Mouse (Mus musculus) CH12.LX (cell line): ENCODE measurements around the gene Syne1. TPM values are rescaled to one million over a fixed set of nuclear protein-coding genes. Genes with fewer than 3 reads are reported as not detected.

Experiments used
- DNase-seq: peaks from one replicate; pipeline ENCODE4 v3.0.0-alpha.2; 2013; ENCODE audit errors: extremely low read depth
- H3K27ac ChIP-seq: 2 replicates; pipeline ENCODE4 v1.5.1; 2012; ENCODE audit warnings: low read depth, mild to moderate bottlenecking, control low read depth, moderate library complexity; ENCODE audit not compliant: insufficient read depth
- H3K27me3 ChIP-seq: replicated peaks from 2 replicates; pipeline ENCODE3; 2012; ENCODE audit warnings: inconsistent platforms
- H3K36me3 ChIP-seq, 2 experiments: replicated peaks in 1 of 2; 2 replicates each; pipeline versions ENCODE3 to v1.6.1; 2012; ENCODE audit warnings: inconsistent platforms in 1 of 2, low read length in 1 of 2, mild to moderate bottlenecking in 1 of 2, mixed read lengths in 1 of 2, moderate library complexity in 1 of 2; ENCODE audit not compliant: control insufficient read depth in 1 of 2, insufficient read depth in 1 of 2
- H3K4me1 ChIP-seq, 2 experiments: 2 replicates each; pipeline ENCODE4 v1.6.1; 2012; ENCODE audit warnings: inconsistent platforms in 1 of 2, moderate library complexity in 1 of 2; ENCODE audit not compliant: insufficient read depth in 2 of 2, control insufficient read depth in 1 of 2
- H3K4me2 ChIP-seq: 2 replicates; pipeline ENCODE4 v1.6.1; 2012; ENCODE audit warnings: low read depth, mild to moderate bottlenecking, control low read depth; ENCODE audit not compliant: poor library complexity, insufficient read depth, severe bottlenecking
- H3K4me3 ChIP-seq, 3 experiments: fragments of 150-350 bp in 1 of 3; sonication (generic) in 1 of 3; replicated peaks in 1 of 3; 2 replicates each; pipeline versions ENCODE3 to v1.5.1; 2011 to 2012; ENCODE audit warnings: low read depth in 2 of 3, low read length in 2 of 3, mild to moderate bottlenecking in 2 of 3, moderate library complexity in 2 of 3, control low read depth in 1 of 3, improper control_type of control experiment in 1 of 3, inconsistent platforms in 1 of 3, mixed read lengths in 1 of 3; ENCODE audit not compliant: poor library complexity in 1 of 3
- H3K79me2 ChIP-seq: replicated peaks from 2 replicates; pipeline ENCODE4 v1.6.1; 2012; ENCODE audit warnings: mild to moderate bottlenecking, moderate library complexity; ENCODE audit not compliant: control insufficient read depth, poor library complexity, insufficient read depth, severe bottlenecking; ENCODE audit errors: extremely low read depth
- H3K9ac ChIP-seq: 2 replicates; pipeline ENCODE4 v1.6.1; 2012; ENCODE audit warnings: low read depth, mild to moderate bottlenecking, control low read depth, moderate library complexity; ENCODE audit not compliant: insufficient read depth
- H3K9me3 ChIP-seq: replicated peaks from 2 replicates; pipeline ENCODE3; 2012; ENCODE audit warnings: low read length, inconsistent platforms, mixed read lengths
- BHLHE40 ChIP-seq: IDR thresholded peaks from 2 replicates; pipeline ENCODE4 v1.6.1; 2011; ENCODE audit warnings: mild to moderate bottlenecking, low read depth, low read length, improper control_type of control experiment
- CTCF ChIP-seq, 2 experiments: IDR thresholded peaks in 1 of 2; conservative IDR thresholded peaks in 1 of 2; 2 replicates each; pipeline ENCODE4 v1.5.1; 2011 to 2012; ENCODE audit warnings: low read depth in 2 of 2, low read length in 2 of 2, improper control_type of control experiment in 1 of 2, inconsistent platforms in 1 of 2, mild to moderate bottlenecking in 1 of 2, moderate library complexity in 1 of 2
- ELF1 ChIP-seq: IDR thresholded peaks from 2 replicates; pipeline ENCODE4 v1.6.1; 2014; ENCODE audit warnings: low read depth, mild to moderate bottlenecking, inconsistent platforms, low read length, improper control_type of control experiment
- EP300 ChIP-seq: IDR thresholded peaks from 2 replicates; pipeline ENCODE4 v1.6.1; 2011; ENCODE audit warnings: low read length, improper control_type of control experiment
- ETS1 ChIP-seq: conservative IDR thresholded peaks from 2 replicates; pipeline ENCODE4 v1.6.1; 2012; ENCODE audit warnings: low read depth, mild to moderate bottlenecking, inconsistent platforms, low read length, improper control_type of control experiment, moderate library complexity
- MXI1 ChIP-seq: IDR thresholded peaks from 2 replicates; pipeline ENCODE4 v1.6.1; 2011; ENCODE audit warnings: mild to moderate bottlenecking, low read depth, low read length, improper control_type of control experiment
- NRF1 ChIP-seq: IDR thresholded peaks from 2 replicates; pipeline ENCODE4 v1.6.1; 2014; ENCODE audit warnings: low read depth, mild to moderate bottlenecking, inconsistent platforms, low read length, improper control_type of control experiment, moderate library complexity
- PAX5 ChIP-seq: IDR thresholded peaks from 2 replicates; pipeline ENCODE4 v1.6.1; 2012; ENCODE audit warnings: low read length, inconsistent platforms, mixed read lengths
- RAD21 ChIP-seq: IDR thresholded peaks from 2 replicates; pipeline ENCODE4 v1.6.1; 2011; ENCODE audit warnings: low read depth, mild to moderate bottlenecking, low read length, improper control_type of control experiment, moderate library complexity
- RCOR1 ChIP-seq: conservative IDR thresholded peaks from 2 replicates; pipeline ENCODE4 v1.6.1; 2012; ENCODE audit warnings: low read depth, mild to moderate bottlenecking, inconsistent platforms, low read length, improper control_type of control experiment
- SIN3A ChIP-seq: IDR thresholded peaks from 2 replicates; pipeline ENCODE4 v1.6.1; 2012; ENCODE audit warnings: low read length, improper control_type of control experiment, inconsistent platforms
- SMC3 ChIP-seq: IDR thresholded peaks from 2 replicates; pipeline ENCODE4 v1.6.1; 2011; ENCODE audit warnings: low read depth, low read length, improper control_type of control experiment
- TBP ChIP-seq: conservative IDR thresholded peaks from 2 replicates; pipeline ENCODE4 v1.6.1; 2011; ENCODE audit warnings: low read depth, low read length, improper control_type of control experiment
- TCF12 ChIP-seq: IDR thresholded peaks from 2 replicates; pipeline ENCODE4 v1.6.1; 2014; ENCODE audit warnings: low read depth, mild to moderate bottlenecking, inconsistent platforms, low read length, improper control_type of control experiment
- ZC3H11A ChIP-seq: IDR thresholded peaks from 2 replicates; pipeline ENCODE4 v1.6.1; 2012; ENCODE audit warnings: low read depth, mild to moderate bottlenecking, inconsistent platforms, low read length, improper control_type of control experiment
- ZKSCAN1 ChIP-seq: IDR thresholded peaks from 2 replicates; pipeline ENCODE4 v1.6.1; 2012; ENCODE audit warnings: low read depth, inconsistent platforms, low read length, improper control_type of control experiment, borderline replicate concordance
- ZNF384 ChIP-seq: IDR thresholded peaks from 2 replicates; pipeline ENCODE4 v1.6.1; 2012; ENCODE audit warnings: low read depth, low read length, improper control_type of control experiment, inconsistent platforms
- dilution Hi-C: fragments of 300-500 bp; cut with MboI; formaldehyde crosslinking; loops from 2 replicates; pipeline ENCODE4 v1.14.3; 2020; ENCODE audit warnings: low sequenced_read_pairs; ENCODE audit not compliant: extremely low pct_unique_long_range_greater_than_20kb, extremely low pct_ligation_motif_present
- in situ Hi-C: fragments of 300-500 bp; cut with MboI; formaldehyde crosslinking; loops from 3 replicates; pipeline ENCODE4 v1.14.3; 2019; ENCODE audit warnings: low sequenced_read_pairs, low pct_ligation_motif_present, low pct_unique_long_range_greater_than_20kb, mixed read lengths
- polyA plus RNA-seq: library from polyadenylated mRNA; unstranded; fragments of >175 nt; gene quantifications from 2 replicates; pipeline ENCODE4 v1.2.1, GENCODE M21; 2012; ENCODE audit warnings: low read depth; ENCODE audit not compliant: insufficient read length
- total RNA-seq, 2 experiments: library from RNA; depleted of rRNA; stranded (reverse); fragments of 300-350 nt in 1 of 2; fragments of >200 nt in 1 of 2; gene quantifications; 2 replicates each; pipeline ENCODE4 v1.2.3; 2012 to 2014

The Syne1 gene
- total and polyA plus RNA-seq, 3 experiments: 3.1 to 7.6 (median 3.6) TPM

GRCm38 (mm10) chr10:5514134-5514533 is 37.1 kb downstream of the Syne1 start:
- Histone ChIP-seq H3K9ac (no peak overlapping the region), H3K36me3 (no peaks in the 10 kb centered on the region), H3K27ac (no peak overlapping the region), H3K9me3 (no peaks in the 10 kb centered on the region), H3K79me2 (no peaks in the 10 kb centered on the region), H3K4me2 (no peak overlapping the region), H3K4me3 (no peak overlapping the region), H3K27me3 (no peaks in the 10 kb centered on the region), H3K4me1 (peaks cover 0 to 5% of the 10 kb centered on the region in 2 experiments; a peak in 1 of 4 replicates)
- DNase-seq: no peak
- TF ChIP-seq ELF1 (no peak), PAX5 (no peak), ZKSCAN1 (no peak), BHLHE40 (no peak), ETS1 (no peak), TBP (no peak), SIN3A (no peak), EP300 (no peak), TCF12 (no peak), NRF1 (no peak), RCOR1 (no peak), SMC3 (no peak), RAD21 (no peak)
- dilution Hi-C loops (no loop called here), in situ Hi-C loops (no loop called here)

DNA sequence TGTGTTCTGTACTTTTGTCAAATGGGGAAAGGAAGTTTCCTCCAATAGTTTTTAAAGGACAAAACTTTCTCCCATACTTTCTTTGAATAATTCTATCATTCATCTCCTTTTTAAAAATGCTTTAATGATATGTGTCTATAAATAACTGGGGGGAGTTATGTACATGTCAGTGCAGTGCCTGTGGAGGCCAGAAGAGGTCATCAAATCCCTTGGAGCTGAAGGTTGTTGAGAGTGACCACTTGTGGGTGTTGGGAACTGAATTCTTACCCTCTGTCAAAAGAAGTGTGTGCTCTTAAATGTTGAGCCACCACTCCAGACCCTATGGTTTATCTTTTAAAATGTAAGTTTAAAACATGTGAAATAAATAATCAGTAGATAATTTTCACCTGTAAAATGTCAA is 39.0 kb downstream of the Syne1 start:
- H3K4me2 ChIP-seq: no peak overlapping the region
- DNase-seq: peak; percentile 29
- H3K79me2 ChIP-seq: no peaks in the 10 kb centered on the region
- in situ Hi-C loops (no loop called here), dilution Hi-C loops (no loop called here)
- H3K36me3 ChIP-seq: no peaks in the 10 kb centered on the region
- no peak overlapping the region for H3K9ac ChIP-seq
- H3K4me1 ChIP-seq: peaks cover 4 to 5% of the 10 kb centered on the region in 2 experiments; a peak in 2 of 4 replicates
- no peak overlapping the region for H3K4me3 ChIP-seq
- H3K27ac ChIP-seq: no peak overlapping the region
- TF ChIP-seq SMC3 (peak; percentile 62), ZC3H11A (no peak), RAD21 (peak; percentile 69), CTCF (conservative IDR thresholded peaks at IDR 0.05 in 1 of 2, IDR thresholded peaks at IDR 0.05 in 1 of 2; ENCODE audit: low read depth in 2 of 2, low read length in 2 of 2) (peak; percentile 34 to 75; a peak in 3 of 4 replicates)
- TF ChIP-seq, all 38 proteins: peak for 3
- no peaks in the 10 kb centered on the region for H3K27me3 ChIP-seq
- no peaks in the 10 kb centered on the region for H3K9me3 ChIP-seq

DNA sequence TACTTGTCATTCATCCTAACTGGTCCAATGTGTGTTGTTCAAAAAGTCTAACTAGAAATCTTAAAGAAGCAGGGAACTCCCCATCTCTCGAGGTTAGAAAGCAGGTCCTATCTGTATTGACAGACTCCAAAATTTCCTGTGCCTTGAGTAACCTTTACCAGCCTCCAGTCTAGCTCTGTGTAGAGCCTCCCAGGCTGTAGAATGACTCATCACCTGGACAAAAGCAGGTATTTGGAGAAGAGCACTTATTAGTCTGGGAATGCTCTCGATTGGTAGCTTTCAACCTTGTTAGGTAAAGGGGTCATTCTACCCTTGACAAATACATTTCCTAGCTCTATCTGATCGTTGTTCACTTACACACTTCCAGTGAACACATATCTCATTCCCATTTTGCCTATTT is 39.9 kb downstream of the Syne1 start:
- no peak for DNase-seq
- dilution Hi-C loops (no loop called here), in situ Hi-C loops (no loop called here)
- H3K4me1 ChIP-seq: peaks cover 4 to 5% of the 10 kb centered on the region in 2 experiments; a peak in 2 of 4 replicates
- TF ChIP-seq ZNF384 (no peak), MXI1 (no peak)
- no peaks in the 10 kb centered on the region for H3K27me3 ChIP-seq
- no peaks in the 10 kb centered on the region for H3K36me3 ChIP-seq
- H3K9me3 ChIP-seq: no peaks in the 10 kb centered on the region
- H3K27ac ChIP-seq: no peak overlapping the region
- H3K4me2 ChIP-seq: no peak overlapping the region
- no peak overlapping the region for H3K4me3 ChIP-seq
- H3K9ac ChIP-seq: no peak overlapping the region
- H3K79me2 ChIP-seq: no peaks in the 10 kb centered on the region
